Mouse (Mus musculus) C2C12 (cell line): Measurements from ENCODE around the gene Olfr958. TPM values are rescaled to one million over a fixed set of nuclear protein-coding genes. Genes with fewer than 3 reads are reported as not detected.

Source experiments
- H3K27me3 ChIP-seq: one replicate; pipeline ENCODE4 v1.6.1; 2011; ENCODE audit not compliant: control insufficient read depth, insufficient read depth, insufficient read length
- H3K36me3 ChIP-seq: one replicate; pipeline ENCODE4 v1.6.1; 2011; ENCODE audit not compliant: control insufficient read depth, insufficient read depth
- H3K4me3 ChIP-seq: one replicate; pipeline ENCODE4 v1.5.1; 2011; ENCODE audit warnings: mild to moderate bottlenecking, control low read depth; ENCODE audit not compliant: poor library complexity, insufficient read depth, severe bottlenecking
- H3K79me2 ChIP-seq: one replicate; pipeline ENCODE4 v1.6.1; 2011; ENCODE audit not compliant: control insufficient read depth, insufficient read depth
- H3K79me3 ChIP-seq: one replicate; pipeline ENCODE4 v1.6.1; 2011; ENCODE audit warnings: low read depth, control low read depth
- H3ac ChIP-seq: one replicate; pipeline ENCODE3; 2011; ENCODE audit warnings: low read depth; ENCODE audit not compliant: control insufficient read depth, insufficient read length
- CEBPB ChIP-seq: IDR thresholded peaks from one replicate; pipeline ENCODE4 v1.6.1; 2011; ENCODE audit warnings: low read depth, mild to moderate bottlenecking, control low read depth, moderate library complexity
- CTCF ChIP-seq: IDR thresholded peaks from one replicate; pipeline ENCODE4 v1.5.1; 2011; ENCODE audit not compliant: control insufficient read depth, insufficient read depth, insufficient read length
- FOSL1 ChIP-seq: IDR thresholded peaks from one replicate; pipeline ENCODE4 v1.8.0; 2011; ENCODE audit warnings: mild to moderate bottlenecking, low read length; ENCODE audit not compliant: poor library complexity, insufficient read depth, severe bottlenecking
- MAX ChIP-seq: IDR thresholded peaks from one replicate; pipeline ENCODE4 v1.6.1; 2011; ENCODE audit warnings: mild to moderate bottlenecking, control low read depth
- MYOD1 ChIP-seq: IDR thresholded peaks from one replicate; pipeline ENCODE4 v1.6.1; 2011; ENCODE audit warnings: low read depth; ENCODE audit not compliant: control insufficient read depth, insufficient read length
- MYOG ChIP-seq: IDR thresholded peaks from one replicate; pipeline ENCODE4 v1.6.1; 2011; ENCODE audit not compliant: control insufficient read depth, insufficient read length; ENCODE audit errors: extremely low read depth
- USF1 ChIP-seq: IDR thresholded peaks from one replicate; pipeline ENCODE4 v1.6.1; 2011; ENCODE audit warnings: low read depth, mild to moderate bottlenecking, control low read depth, moderate library complexity
- polyA plus RNA-seq: library from polyadenylated mRNA; unstranded; fragments of >200 nt; fragmentation: generic; extraction: Trizol; gene quantifications from one replicate; pipeline ENCODE4 v1.2.1, GENCODE M21; 2012; ENCODE audit warnings: missing spikeins

Gene Olfr958
- polyA plus RNA-seq, 1 experiment: not detected

DNA sequence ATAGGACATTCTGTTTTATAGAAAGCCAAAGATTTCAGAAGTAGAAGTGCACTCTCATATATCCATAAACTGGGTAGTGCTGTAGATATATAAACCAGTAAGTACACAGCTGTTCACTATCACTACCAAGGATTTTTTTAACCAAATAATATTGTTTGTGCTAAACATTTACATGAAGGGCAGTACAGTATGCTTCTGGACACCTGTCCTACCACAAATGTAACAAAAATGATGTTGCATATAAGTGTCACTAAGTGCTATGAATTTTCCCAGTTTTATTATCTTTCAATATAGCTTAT is 4.4 kb upstream of the Olfr958 start:
- no peak overlapping the region for H3ac ChIP-seq
- H3K79me3 ChIP-seq: no peaks in the 10 kb centered on the region
- TF ChIP-seq FOSL1 (no peak), USF1 (no peak), CEBPB (no peak), MYOG (no peak), CTCF (no peak), MYOD1 (no peak), MAX (no peak)
- H3K27me3 ChIP-seq: no peaks in the 10 kb centered on the region
- no peak overlapping the region for H3K4me3 ChIP-seq
- no peaks in the 10 kb centered on the region for H3K36me3 ChIP-seq
- no peaks in the 10 kb centered on the region for H3K79me2 ChIP-seq

DNA sequence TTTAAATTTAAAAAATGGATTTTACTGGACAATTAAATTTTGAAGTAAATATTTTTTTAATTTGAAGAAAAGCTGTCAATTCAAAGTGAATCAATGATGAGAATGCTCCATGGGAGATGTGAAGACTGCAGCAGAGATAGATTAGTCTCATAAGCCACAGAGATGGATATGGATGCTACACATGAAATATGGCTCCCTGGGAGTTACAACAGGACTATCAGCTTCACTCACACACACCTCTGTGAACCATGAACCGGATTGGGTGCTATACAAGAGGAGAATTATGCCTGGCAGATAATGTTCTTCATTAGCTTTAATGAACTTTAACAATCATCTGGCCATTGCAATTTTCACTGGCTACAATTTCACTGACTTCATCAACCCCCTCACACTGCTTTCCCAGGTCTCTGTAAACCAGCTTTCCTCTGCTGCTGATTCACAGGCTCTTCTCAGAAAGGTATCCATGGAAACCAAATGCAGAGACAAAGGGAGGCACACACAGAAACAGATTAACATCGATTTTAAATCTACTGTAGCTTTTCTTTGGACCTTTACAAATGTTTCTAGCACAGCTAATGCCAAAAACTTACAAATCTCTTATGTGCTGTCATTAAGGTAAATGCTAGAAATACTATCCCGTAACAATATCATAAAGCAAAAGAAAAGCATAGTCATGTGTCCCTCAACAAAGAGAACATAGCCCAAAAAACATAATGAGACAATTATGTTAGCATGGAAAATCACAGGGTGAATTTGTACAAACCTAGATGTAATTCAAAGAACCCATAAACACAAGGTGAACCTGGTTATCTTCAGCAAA is 3.9 kb upstream of the Olfr958 start:
- no peak for TF ChIP-seq FOSL1
- no peak for TF ChIP-seq MYOG
- TF ChIP-seq CEBPB: no peak
- no peak for TF ChIP-seq MYOD1
- no peak for TF ChIP-seq CTCF
- TF ChIP-seq MAX: no peak
- TF ChIP-seq USF1: no peak
- no peaks in the 10 kb centered on the region for H3K36me3 ChIP-seq

DNA sequence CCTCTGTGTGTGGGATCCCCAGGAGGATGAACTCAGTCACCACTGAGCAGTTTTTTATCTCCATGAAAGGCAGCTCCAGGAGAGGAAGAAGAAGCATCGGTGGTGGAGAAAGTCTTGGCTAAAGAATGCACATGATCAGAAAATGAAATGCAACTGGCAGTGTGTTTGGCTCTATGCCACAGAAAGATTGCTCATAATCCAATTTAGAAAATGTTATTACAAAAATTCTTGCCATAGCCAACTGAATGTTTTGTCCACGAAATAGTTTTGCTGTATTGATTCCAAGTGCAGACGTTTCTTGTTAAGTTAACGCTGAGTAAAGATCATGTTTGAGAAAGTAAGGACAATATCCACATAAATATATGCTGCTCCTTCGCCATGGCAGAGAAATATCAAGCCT is 3.0 kb downstream of the Olfr958 start:
- Histone ChIP-seq H3K36me3 (no peaks in the 10 kb centered on the region), H3K4me3 (no peak overlapping the region), H3K79me3 (no peaks in the 10 kb centered on the region), H3ac (no peak overlapping the region), H3K27me3 (no peaks in the 10 kb centered on the region), H3K79me2 (no peaks in the 10 kb centered on the region)
- no peak for TF ChIP-seq MAX
- no peak for TF ChIP-seq MYOD1

More for the DNA sequence above, 3.9 kb upstream of the Olfr958 start:
- no peaks in the 10 kb centered on the region for H3K27me3 ChIP-seq
- no peaks in the 10 kb centered on the region for H3K79me2 ChIP-seq
- H3K79me3 ChIP-seq: no peaks in the 10 kb centered on the region
- H3ac ChIP-seq: no peak overlapping the region
- no peak overlapping the region for H3K4me3 ChIP-seq

GRCm38 (mm10) chr9:39523616-39524285 is 30.1 kb downstream of the Olfr958 start:
- Histone ChIP-seq H3ac (no peak overlapping the region), H3K27me3 (no peaks in the 10 kb centered on the region), H3K79me3 (no peaks in the 10 kb centered on the region), H3K36me3 (no peaks in the 10 kb centered on the region), H3K4me3 (no peak overlapping the region), H3K79me2 (no peaks in the 10 kb centered on the region)
- no peak for TF ChIP-seq CEBPB
- TF ChIP-seq MYOG: no peak
- no peak for TF ChIP-seq FOSL1
- no peak for TF ChIP-seq MAX
- no peak for TF ChIP-seq USF1
- no peak for TF ChIP-seq MYOD1
- TF ChIP-seq CTCF: no peak

- H3ac ChIP-seq: no peak overlapping the region
- no peaks in the 10 kb centered on the region for H3K79me3 ChIP-seq
- no peak overlapping the region for H3K4me3 ChIP-seq
- no peak for TF ChIP-seq CTCF
- no peaks in the 10 kb centered on the region for H3K79me2 ChIP-seq
- no peaks in the 10 kb centered on the region for H3K36me3 ChIP-seq
- H3K27me3 ChIP-seq: no peaks in the 10 kb centered on the region
Measured at GRCm38 (mm10) chr9:39518595-39518994, 35.3 kb downstream of the Olfr958 start.

- no peaks in the 10 kb centered on the region for H3K79me2 ChIP-seq
- TF ChIP-seq MAX: no peak
- TF ChIP-seq MYOD1: no peak
- no peak for TF ChIP-seq CTCF
- TF ChIP-seq USF1: no peak
- TF ChIP-seq FOSL1: no peak
- TF ChIP-seq CEBPB: no peak
- no peak for TF ChIP-seq MYOG
- H3K36me3 ChIP-seq: no peaks in the 10 kb centered on the region
- H3K27me3 ChIP-seq: no peaks in the 10 kb centered on the region
- H3K79me3 ChIP-seq: no peaks in the 10 kb centered on the region
- H3K4me3 ChIP-seq: no peak within 1 kb of the TSS
- H3ac ChIP-seq: no peak within 1 kb of the TSS
Measured at GRCm38 (mm10) chr9:39515531-39515930, 38.3 kb downstream of the Olfr958 start, which contains the start of gene Olfr957. TSS of gene Olfr957 (minus strand) at chr9:39515809.
